Mouse (Mus musculus): Measurements from ENCODE around the gene Kcnk3. TPM values are rescaled to one million over a fixed set of nuclear protein-coding genes. Genes with fewer than 3 reads are reported as not detected.

Gene Kcnk3
- polyA plus RNA-seq, 1 experiment = 0.11 TPM

DNA sequence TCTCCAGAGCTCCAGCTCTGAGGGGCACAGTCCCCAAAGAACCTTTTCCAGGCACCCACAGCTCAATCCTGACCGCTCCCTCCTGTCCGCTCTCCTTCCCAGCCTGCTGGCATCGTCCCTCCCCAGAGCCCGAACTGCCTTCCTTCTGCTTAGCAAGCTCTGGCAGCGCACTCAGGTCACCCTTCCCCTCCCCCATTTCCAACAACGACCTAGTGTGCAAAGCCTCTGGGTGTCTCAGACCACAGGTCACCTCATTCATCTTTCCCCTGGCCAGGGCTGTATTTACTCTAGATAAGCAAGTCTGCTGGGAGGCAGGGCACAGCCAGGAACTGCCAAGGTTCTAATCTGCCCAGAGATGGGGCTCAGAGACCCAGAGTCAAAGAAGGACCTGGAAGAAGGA, 27.4 kb downstream of the Kcnk3 start:
- Histone ChIP-seq H3ac (ENCODE audit: control insufficient read depth, insufficient read length) (no peak overlapping the region), H3K36me3 (ENCODE audit: control insufficient read depth, insufficient read depth) (no peaks in the 10 kb centered on the region), H3K4me2 (ENCODE audit: low read depth) (no peak overlapping the region), H3K79me2 (ENCODE audit: control insufficient read depth, insufficient read depth) (no peaks in the 10 kb centered on the region), H3K4me3 (no peak overlapping the region), H3K27me3 (ENCODE audit: control insufficient read depth, insufficient read depth, insufficient read length) (peaks cover 48% of the 10 kb centered on the region)
- TF ChIP-seq E2F4 (IDR thresholded peaks at IDR 0.05; ENCODE audit: insufficient read depth) = no peak
- TF ChIP-seq CEBPB (IDR thresholded peaks at IDR 0.05; ENCODE audit: insufficient read depth, poor library complexity, severe bottlenecking) = no peak
- no peak for TF ChIP-seq MAX (IDR thresholded peaks at IDR 0.05; ENCODE audit: low read depth)
- TF ChIP-seq REST (IDR thresholded peaks at IDR 0.05; ENCODE audit: insufficient read depth, insufficient read length) = no peak
- no peak for TF ChIP-seq MYOD1 (IDR thresholded peaks at IDR 0.05; ENCODE audit: control insufficient read depth in 1 of 3, insufficient read length in 2 of 3, low read depth in 2 of 3)
- TF ChIP-seq TCF12 (IDR thresholded peaks at IDR 0.05; ENCODE audit: insufficient read depth, poor library complexity, severe bottlenecking) = no peak
- no peak for TF ChIP-seq POLR2AphosphoS2 (IDR thresholded peaks at IDR 0.05; ENCODE audit: insufficient read length, low read depth)

DNA sequence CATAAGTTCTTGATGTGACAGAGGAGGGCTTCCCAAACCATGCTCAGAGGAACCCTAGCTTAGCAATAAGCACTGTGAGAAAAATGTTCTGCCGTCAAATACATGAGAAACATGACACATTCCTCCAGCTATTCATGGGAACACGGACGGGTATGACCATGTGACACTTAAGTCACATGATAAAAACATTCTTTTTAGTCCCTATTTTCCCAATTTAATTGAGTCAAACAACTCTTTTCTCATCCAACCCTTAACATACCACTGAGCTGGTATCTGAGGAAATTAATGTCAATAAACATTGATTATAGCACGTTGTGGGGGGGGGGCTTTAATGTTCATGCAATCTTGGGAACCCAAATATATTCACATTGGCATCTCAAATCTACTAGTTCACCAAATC, 27.8 kb downstream of the Kcnk3 start:
- Histone ChIP-seq H3K4me3 (no peak overlapping the region), H3K27me3 (ENCODE audit: control insufficient read depth, insufficient read depth, insufficient read length) (peaks cover 50% of the 10 kb centered on the region), H3K36me3 (ENCODE audit: control insufficient read depth, insufficient read depth) (no peaks in the 10 kb centered on the region), H3K79me2 (ENCODE audit: control insufficient read depth, insufficient read depth) (no peaks in the 10 kb centered on the region), H3K4me2 (ENCODE audit: low read depth) (no peak overlapping the region), H3ac (ENCODE audit: control insufficient read depth, insufficient read length) (no peak overlapping the region)
- TF ChIP-seq USF1 (IDR thresholded peaks at IDR 0.05; ENCODE audit: low read depth) (no peak), TCF12 (IDR thresholded peaks at IDR 0.05; ENCODE audit: insufficient read depth, poor library complexity, severe bottlenecking) (no peak), POLR2A (IDR thresholded peaks at IDR 0.05; ENCODE audit: insufficient read length, low read depth) (no peak), MAX (IDR thresholded peaks at IDR 0.05; ENCODE audit: low read depth) (no peak), POLR2AphosphoS2 (IDR thresholded peaks at IDR 0.05; ENCODE audit: insufficient read length, low read depth) (no peak), REST (IDR thresholded peaks at IDR 0.05; ENCODE audit: insufficient read depth, insufficient read length) (no peak), MYOD1 (IDR thresholded peaks at IDR 0.05; ENCODE audit: control insufficient read depth in 1 of 3, insufficient read length in 2 of 3, low read depth in 2 of 3) (no peak), SRF (IDR thresholded peaks at IDR 0.05; ENCODE audit: control insufficient read depth, insufficient read length, low read depth) (no peak), E2F4 (IDR thresholded peaks at IDR 0.05; ENCODE audit: insufficient read depth) (no peak), CEBPB (IDR thresholded peaks at IDR 0.05; ENCODE audit: insufficient read depth, poor library complexity, severe bottlenecking) (no peak), TCF3 (IDR thresholded peaks at IDR 0.05; ENCODE audit: insufficient read length, low read depth) (no peak), MYOG (IDR thresholded peaks at IDR 0.05; ENCODE audit: control insufficient read depth in 1 of 3, insufficient read depth in 1 of 3, insufficient read length in 2 of 3, low read depth in 2 of 3) (no peak)

DNA sequence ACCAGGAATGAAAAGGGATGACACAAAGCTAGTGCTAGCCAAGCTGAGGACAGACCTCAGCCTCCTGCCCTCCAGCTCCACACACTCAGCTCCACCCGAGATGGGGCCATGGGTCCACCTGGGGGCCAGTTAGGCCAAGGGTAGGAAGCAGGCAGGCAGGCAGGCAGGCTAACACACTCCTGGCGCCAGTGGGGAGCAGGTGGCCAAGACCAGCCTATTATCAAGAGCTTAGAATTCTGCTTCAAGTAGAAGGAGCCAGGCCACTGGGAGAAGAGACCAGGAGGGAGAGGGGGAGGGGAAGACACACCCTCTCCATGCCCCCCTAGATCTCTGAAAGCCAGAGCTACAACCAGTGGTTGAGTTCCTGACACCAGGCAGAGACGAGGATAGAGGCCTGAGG, 28.7 kb downstream of the Kcnk3 start:
- no peak for TF ChIP-seq REST (IDR thresholded peaks at IDR 0.05; ENCODE audit: insufficient read depth, insufficient read length)
- TF ChIP-seq E2F4 (IDR thresholded peaks at IDR 0.05; ENCODE audit: insufficient read depth) = no peak
- TF ChIP-seq POLR2A (IDR thresholded peaks at IDR 0.05; ENCODE audit: insufficient read length, low read depth) = no peak
- TF ChIP-seq TCF3 (IDR thresholded peaks at IDR 0.05; ENCODE audit: insufficient read length, low read depth) = no peak
- no peak for TF ChIP-seq POLR2AphosphoS2 (IDR thresholded peaks at IDR 0.05; ENCODE audit: insufficient read length, low read depth)
- TF ChIP-seq MYOD1 (IDR thresholded peaks at IDR 0.05; ENCODE audit: control insufficient read depth in 1 of 3, insufficient read length in 2 of 3, low read depth in 2 of 3) = no peak
- TF ChIP-seq MYOG (IDR thresholded peaks at IDR 0.05; ENCODE audit: control insufficient read depth in 1 of 3, insufficient read depth in 1 of 3, insufficient read length in 2 of 3, low read depth in 2 of 3) = no peak
- TF ChIP-seq CEBPB (IDR thresholded peaks at IDR 0.05; ENCODE audit: insufficient read depth, poor library complexity, severe bottlenecking) = no peak
- no peak for TF ChIP-seq MAX (IDR thresholded peaks at IDR 0.05; ENCODE audit: low read depth)
- no peak for TF ChIP-seq SRF (IDR thresholded peaks at IDR 0.05; ENCODE audit: control insufficient read depth, insufficient read length, low read depth)
- no peak for TF ChIP-seq USF1 (IDR thresholded peaks at IDR 0.05; ENCODE audit: low read depth)

DNA sequence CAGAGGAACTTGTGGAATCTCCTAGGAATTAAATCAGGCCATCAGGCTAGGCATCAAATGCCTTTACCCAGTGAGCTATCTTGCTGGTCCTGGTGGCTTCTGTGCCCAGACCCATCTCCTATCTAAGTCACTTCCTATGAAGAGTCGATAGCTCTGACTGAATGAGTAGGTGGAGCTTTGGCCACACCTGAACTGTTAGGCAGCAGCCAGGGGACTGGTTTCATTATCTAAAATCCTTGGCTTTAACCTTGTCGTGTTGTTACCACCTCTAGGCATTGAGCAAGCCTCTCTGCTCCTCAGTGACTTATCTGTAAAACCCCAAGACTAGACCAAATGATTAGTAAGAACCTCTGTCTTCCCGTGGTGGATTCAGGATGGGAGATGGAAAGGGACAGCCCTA, 29.4 kb downstream of the Kcnk3 start:
- H3K79me2 ChIP-seq (ENCODE audit: control insufficient read depth, insufficient read depth) = no peaks in the 10 kb centered on the region
- H3ac ChIP-seq (ENCODE audit: control insufficient read depth, insufficient read length) = no peak overlapping the region
- TF ChIP-seq REST (IDR thresholded peaks at IDR 0.05; ENCODE audit: insufficient read depth, insufficient read length) (no peak), MYOG (IDR thresholded peaks at IDR 0.05; ENCODE audit: control insufficient read depth in 1 of 3, insufficient read depth in 1 of 3, insufficient read length in 2 of 3, low read depth in 2 of 3) (no peak), MYOD1 (IDR thresholded peaks at IDR 0.05; ENCODE audit: control insufficient read depth in 1 of 3, insufficient read length in 2 of 3, low read depth in 2 of 3) (no peak), TCF3 (IDR thresholded peaks at IDR 0.05; ENCODE audit: insufficient read length, low read depth) (no peak), CEBPB (IDR thresholded peaks at IDR 0.05; ENCODE audit: insufficient read depth, poor library complexity, severe bottlenecking) (no peak), POLR2AphosphoS2 (IDR thresholded peaks at IDR 0.05; ENCODE audit: insufficient read length, low read depth) (no peak), POLR2A (IDR thresholded peaks at IDR 0.05; ENCODE audit: insufficient read length, low read depth) (no peak), USF1 (IDR thresholded peaks at IDR 0.05; ENCODE audit: low read depth) (no peak)
- H3K4me2 ChIP-seq (ENCODE audit: low read depth) = peak overlapping the region; percentile 12
- H3K27me3 ChIP-seq (ENCODE audit: control insufficient read depth, insufficient read depth, insufficient read length) = peaks cover 56% of the 10 kb centered on the region
- H3K36me3 ChIP-seq (ENCODE audit: control insufficient read depth, insufficient read depth) = no peaks in the 10 kb centered on the region
- H3K4me3 ChIP-seq = no peak overlapping the region

More for the DNA sequence above, 28.7 kb downstream of the Kcnk3 start:
- Histone ChIP-seq H3ac (ENCODE audit: control insufficient read depth, insufficient read length) (no peak overlapping the region), H3K79me2 (ENCODE audit: control insufficient read depth, insufficient read depth) (no peaks in the 10 kb centered on the region), H3K36me3 (ENCODE audit: control insufficient read depth, insufficient read depth) (no peaks in the 10 kb centered on the region), H3K4me3 (no peak overlapping the region), H3K4me2 (ENCODE audit: low read depth) (no peak overlapping the region), H3K27me3 (ENCODE audit: control insufficient read depth, insufficient read depth, insufficient read length) (peaks cover 53% of the 10 kb centered on the region)

DNA sequence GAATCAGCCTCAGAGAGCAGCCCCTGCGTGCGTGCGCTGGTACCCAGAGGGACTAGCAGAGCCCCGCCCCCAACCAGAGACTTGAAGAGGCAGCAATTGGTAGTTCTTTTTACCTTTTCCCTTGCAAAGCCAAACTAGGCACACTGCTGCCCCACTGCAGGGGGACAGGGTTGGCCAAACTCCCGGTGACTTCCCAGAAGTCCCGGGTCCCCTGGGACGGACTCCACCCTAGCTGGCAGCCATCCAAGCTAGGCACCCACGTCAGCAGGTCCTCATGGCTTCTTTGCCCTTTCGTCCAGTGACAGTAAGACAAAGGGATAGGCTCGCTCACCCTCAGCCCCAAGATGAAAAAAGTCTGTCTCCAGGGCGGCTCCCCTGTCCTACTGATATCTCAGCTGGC, 29.9 kb downstream of the Kcnk3 start:
- Histone ChIP-seq H3K27me3 (ENCODE audit: control insufficient read depth, insufficient read depth, insufficient read length) (peaks cover 61% of the 10 kb centered on the region), H3K36me3 (ENCODE audit: control insufficient read depth, insufficient read depth) (no peaks in the 10 kb centered on the region), H3K79me2 (ENCODE audit: control insufficient read depth, insufficient read depth) (no peaks in the 10 kb centered on the region), H3K4me3 (no peak overlapping the region), H3ac (ENCODE audit: control insufficient read depth, insufficient read length) (no peak overlapping the region), H3K4me2 (ENCODE audit: low read depth) (no peak overlapping the region)
- TF ChIP-seq REST (IDR thresholded peaks at IDR 0.05; ENCODE audit: insufficient read depth, insufficient read length) (no peak), MAX (IDR thresholded peaks at IDR 0.05; ENCODE audit: low read depth) (no peak), CEBPB (IDR thresholded peaks at IDR 0.05; ENCODE audit: insufficient read depth, poor library complexity, severe bottlenecking) (no peak), MYOD1 (IDR thresholded peaks at IDR 0.05; ENCODE audit: control insufficient read depth in 1 of 3, insufficient read length in 2 of 3, low read depth in 2 of 3) (no peak), USF1 (IDR thresholded peaks at IDR 0.05; ENCODE audit: low read depth) (no peak), TCF3 (IDR thresholded peaks at IDR 0.05; ENCODE audit: insufficient read length, low read depth) (no peak), POLR2A (IDR thresholded peaks at IDR 0.05; ENCODE audit: insufficient read length, low read depth) (no peak), E2F4 (IDR thresholded peaks at IDR 0.05; ENCODE audit: insufficient read depth) (no peak), TCF12 (IDR thresholded peaks at IDR 0.05; ENCODE audit: insufficient read depth, poor library complexity, severe bottlenecking) (no peak), SRF (IDR thresholded peaks at IDR 0.05; ENCODE audit: control insufficient read depth, insufficient read length, low read depth) (no peak), MYOG (IDR thresholded peaks at IDR 0.05; ENCODE audit: control insufficient read depth in 1 of 3, insufficient read depth in 1 of 3, insufficient read length in 2 of 3, low read depth in 2 of 3) (no peak), POLR2AphosphoS2 (IDR thresholded peaks at IDR 0.05; ENCODE audit: insufficient read length, low read depth) (no peak)
